Mouse (Mus musculus) forebrain, embryonic 11.5 days (tissue): ENCODE measurements at regions not wholly inside any gene's neighbourhood (a gene's known extent, or its start where the extent isn't known, plus 50 kb on each side); places are given as distances from the start of the nearest gene placed in this dataset.

Source experiments
- ATAC-seq: fragments of 200-750 bp; cut with Nextera tagmentation; replicated peaks from 2 replicates; pipeline ENCODE4 v1.8.0; 2017; ENCODE audit warnings: moderate TSS enrichment; ENCODE audit not compliant: low FRiP score
- DNase-seq: peaks from one replicate; pipeline ENCODE4 v3.0.0-alpha.2; 2017; ENCODE audit warnings: low spot score
- H3K27ac ChIP-seq: fragments of 300-500 bp; sonication (generic); 2 replicates; pipeline ENCODE4 v1.5.1; 2014; ENCODE audit warnings: low read depth, low read length
- H3K27me3 ChIP-seq: fragments of 300-500 bp; sonication (generic); 2 replicates; pipeline ENCODE4 v1.6.1; 2014; ENCODE audit warnings: mild to moderate bottlenecking, low read length, mixed read lengths; ENCODE audit not compliant: control insufficient read depth, insufficient read depth
- H3K36me3 ChIP-seq: fragments of 300-500 bp; sonication (generic); 2 replicates; pipeline ENCODE4 v1.6.1; 2014; ENCODE audit warnings: mild to moderate bottlenecking, low read length, moderate library complexity, mixed read lengths; ENCODE audit not compliant: control insufficient read depth, insufficient read depth
- H3K4me1 ChIP-seq: fragments of 300-500 bp; sonication (generic); replicated peaks from 2 replicates; pipeline ENCODE4 v1.6.1; 2014; ENCODE audit warnings: low read length, mixed read lengths; ENCODE audit not compliant: control insufficient read depth, insufficient read depth
- H3K4me2 ChIP-seq: fragments of 300-500 bp; sonication (generic); 2 replicates; pipeline ENCODE4 v1.6.1; 2014; ENCODE audit warnings: low read depth, mild to moderate bottlenecking, low read length, moderate library complexity, mixed read lengths; ENCODE audit not compliant: severe bottlenecking
- H3K4me3 ChIP-seq: fragments of 300-500 bp; sonication (generic); 2 replicates; pipeline ENCODE4 v1.5.1; 2014; ENCODE audit warnings: low read depth, low read length
- H3K9ac ChIP-seq: fragments of 300-500 bp; sonication (generic); 2 replicates; pipeline ENCODE4 v1.6.1; 2014; ENCODE audit warnings: low read length
- H3K9me3 ChIP-seq: fragments of 300-500 bp; sonication (generic); 2 replicates; pipeline ENCODE4 v1.6.1; 2016; ENCODE audit warnings: low read length, mixed read lengths; ENCODE audit not compliant: control insufficient read depth
- WGBS: fragments of 180-500 bp; shearing (Covaris S2); extraction: QIAGEN DNeasy Blood & Tissue Kit; methylation state at CpG from one replicate; pipeline ENCODE4 v1.1.7; 2014; 5-methylcytosine and 5-hydroxymethylcytosine counted together

- DNase-seq (no peak), ATAC-seq (no peak)
- Histone ChIP-seq H3K36me3 (no peaks in the 10 kb centered on the region), H3K27me3 (no peaks in the 10 kb centered on the region), H3K27ac (no peak overlapping the region), H3K4me1 (no peaks in the 10 kb centered on the region), H3K9ac (no peak overlapping the region), H3K9me3 (no peaks in the 10 kb centered on the region), H3K4me3 (no peak overlapping the region), H3K4me2 (no peak overlapping the region)
Observed at GRCm38 (mm10) chr1:148708084-148708483, 1253.0 kb downstream of the Pla2g4a start.

- H3K36me3 ChIP-seq, result no peaks in the 10 kb centered on the region
- H3K27ac ChIP-seq, result no peak overlapping the region
- no peak overlapping the region for H3K9ac ChIP-seq
- H3K4me1 ChIP-seq, result no peaks in the 10 kb centered on the region
- H3K9me3 ChIP-seq, result no peaks in the 10 kb centered on the region
- H3K4me3 ChIP-seq, result no peak overlapping the region
- no peak for DNase-seq
- no peak for ATAC-seq
- H3K27me3 ChIP-seq, result no peaks in the 10 kb centered on the region
- H3K4me2 ChIP-seq, result no peak overlapping the region
Observed at GRCm38 (mm10) chr1:148707657-148708056, 1253.4 kb downstream of the Pla2g4a start.

GRCm38 (mm10) chr1:148706271-148706807 is 1254.8 kb downstream of the Pla2g4a start:
- H3K27me3 ChIP-seq, result no peaks in the 10 kb centered on the region
- no peaks in the 10 kb centered on the region for H3K4me1 ChIP-seq
- no peaks in the 10 kb centered on the region for H3K9me3 ChIP-seq
- no peak overlapping the region for H3K9ac ChIP-seq
- no peak overlapping the region for H3K4me3 ChIP-seq
- no peak overlapping the region for H3K4me2 ChIP-seq
- ATAC-seq (no peak), DNase-seq (no peak)
- H3K36me3 ChIP-seq, result no peaks in the 10 kb centered on the region
- WGBS, result 71% methylated on average over 5 of the region's 5 CpGs
- H3K27ac ChIP-seq, result no peak overlapping the region

GRCm38 (mm10) chr1:148700599-148700954 is 1260.5 kb downstream of the Pla2g4a start:
- DNase-seq, result no peak
- Histone ChIP-seq H3K4me1 (no peaks in the 10 kb centered on the region), H3K9ac (no peak overlapping the region), H3K4me2 (no peak overlapping the region), H3K9me3 (no peaks in the 10 kb centered on the region), H3K27me3 (no peaks in the 10 kb centered on the region), H3K27ac (no peak overlapping the region), H3K36me3 (no peaks in the 10 kb centered on the region), H3K4me3 (no peak overlapping the region)
- ATAC-seq, result peak; percentile 50; the same call in 1 of the 2 replicates
- 44% methylated on average over 3 of the region's 3 CpGs for WGBS

GRCm38 (mm10) chr1:148699854-148700598 is 1261.1 kb downstream of the Pla2g4a start:
- ATAC-seq, result peak; percentile 66

GRCm38 (mm10) chr1:148690085-148690484 is 1271.0 kb downstream of the Pla2g4a start:
- Histone ChIP-seq H3K36me3 (no peaks in the 10 kb centered on the region), H3K27me3 (no peaks in the 10 kb centered on the region), H3K4me3 (no peak overlapping the region), H3K9me3 (no peaks in the 10 kb centered on the region), H3K4me2 (no peak overlapping the region), H3K27ac (no peak overlapping the region), H3K9ac (no peak overlapping the region), H3K4me1 (no peaks in the 10 kb centered on the region)
- 54% methylated on average over 2 of the region's 2 CpGs for WGBS
- ATAC-seq (peak; percentile 58), DNase-seq (no peak)

More at GRCm38 (mm10) chr1:148699854-148700598, 1261.1 kb downstream of the Pla2g4a start:
- no peaks in the 10 kb centered on the region for H3K4me1 ChIP-seq
- no peak overlapping the region for H3K27ac ChIP-seq
- 38% methylated on average over 2 of the region's 2 CpGs for WGBS
- H3K9me3 ChIP-seq, result no peaks in the 10 kb centered on the region
- DNase-seq, result no peak
- no peak overlapping the region for H3K4me2 ChIP-seq
- H3K36me3 ChIP-seq, result no peaks in the 10 kb centered on the region
- H3K9ac ChIP-seq, result no peak overlapping the region
- H3K4me3 ChIP-seq, result no peak overlapping the region
- no peaks in the 10 kb centered on the region for H3K27me3 ChIP-seq

- H3K4me2 ChIP-seq, result no peak overlapping the region
- WGBS, result 85% methylated on average over 4 of the region's 4 CpGs
- H3K27ac ChIP-seq, result no peak overlapping the region
- no peak overlapping the region for H3K4me3 ChIP-seq
- peak; percentile 39 for ATAC-seq
- DNase-seq, result no peak
- no peaks in the 10 kb centered on the region for H3K36me3 ChIP-seq
- no peak overlapping the region for H3K9ac ChIP-seq
- H3K9me3 ChIP-seq, result no peaks in the 10 kb centered on the region
- H3K27me3 ChIP-seq, result no peaks in the 10 kb centered on the region
- H3K4me1 ChIP-seq, result no peaks in the 10 kb centered on the region
Observed at GRCm38 (mm10) chr1:148689618-148690017, 1271.5 kb downstream of the Pla2g4a start.

- ATAC-seq, result no peak
- Histone ChIP-seq H3K4me1 (no peaks in the 10 kb centered on the region), H3K4me3 (no peak overlapping the region), H3K27me3 (no peaks in the 10 kb centered on the region), H3K4me2 (no peak overlapping the region), H3K27ac (no peak overlapping the region), H3K36me3 (no peaks in the 10 kb centered on the region), H3K9ac (no peak overlapping the region), H3K9me3 (no peaks in the 10 kb centered on the region)
- DNase-seq, result no peak
Observed at GRCm38 (mm10) chr1:148675516-148675915, 1285.6 kb downstream of the Pla2g4a start.

- Histone ChIP-seq H3K9ac (no peak overlapping the region), H3K27me3 (no peaks in the 10 kb centered on the region), H3K36me3 (no peaks in the 10 kb centered on the region), H3K9me3 (no peaks in the 10 kb centered on the region), H3K27ac (no peak overlapping the region), H3K4me1 (no peaks in the 10 kb centered on the region), H3K4me3 (no peak overlapping the region), H3K4me2 (no peak overlapping the region)
- 81% methylated on average over 4 of the region's 4 CpGs for WGBS
- ATAC-seq, result no peak
- DNase-seq, result no peak
Observed at GRCm38 (mm10) chr1:148664409-148664808, 1296.7 kb downstream of the Pla2g4a start.
